ENCODE assay signal across 26 mouse cellular contexts in the genomic region with DNA sequence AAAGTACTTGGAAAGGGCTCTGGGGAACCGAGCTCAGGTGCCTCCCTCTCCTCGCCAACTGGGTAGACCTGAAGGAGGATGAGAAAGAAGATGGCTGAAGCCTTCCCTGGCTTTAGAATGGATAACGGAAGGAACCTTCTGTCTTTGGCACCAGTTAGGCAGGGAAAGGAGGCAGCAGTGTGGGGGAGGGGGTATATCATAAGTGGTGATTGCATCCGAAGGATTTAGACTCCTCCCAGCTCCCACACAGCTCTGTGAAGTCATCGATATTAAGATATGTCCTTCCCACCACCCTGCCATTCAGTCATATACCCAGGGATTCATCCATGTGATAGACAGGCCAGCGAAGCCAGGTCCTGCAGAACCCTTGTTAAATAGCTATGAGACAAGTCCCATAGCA. TPM values are rescaled to one million over a fixed set of nuclear protein-coding genes. Genes with fewer than 3 reads are reported as not detected.
A peak's percentile ranks its signal among the peaks of the same experiment; 100 is the strongest.
DNase-seq lines count a peak whose midpoint lies in the region; TF ChIP-seq lines count a peak whose summit lies in the region.
"Had no signal": no experiment of that assay in that cellular context is flagged by ENCODE, and none has a peak within 500 bp of the region (broad histone marks: within the 10 kb centered on the region; RNA-seq: fewer than 3 reads in every experiment).

No protein-coding gene starts in this region.

- peak in 1 of 2 experiments; percentile 69 for DNase-seq in layer of hippocampus, adult 2 months (ENCODE audit: low spot score in 2 of 2)
- no peak for DNase-seq in layer of hippocampus, postnatal 36 days
- peak; percentile 78 for DNase-seq in brain, adult 2 months (ENCODE audit: low read depth, low spot score)
- DNase-seq in left cerebral cortex, adult 2 months (ENCODE audit: extremely low spot score in 1 of 2, low spot score in 2 of 2) = peak in 1 of 2 experiments; percentile 44
- peak; percentile 42 for DNase-seq in right cerebral cortex, postnatal 14 days
- DNase-seq in spleen, adult 18-20 months = no peak
- DNase-seq in lung, postnatal 10 days = no peak
- DNase-seq: B cell, adult 2 months; cerebellum, adult 11-12 months; cerebellum, postnatal 10 days; gastrocnemius, postnatal 10 days; kidney, postnatal 36 days; lung, adult 2 months; midbrain, embryonic 14.5 days had no signal

- TF ChIP-seq CTCF in layer of hippocampus, adult 2 months (conservative IDR thresholded peaks at IDR 0.05) = no peak
- TF ChIP-seq CTCF in left cerebral cortex, adult 2 months (IDR thresholded peaks at IDR 0.05) = no peak

- intact Hi-C loops in left cerebral cortex, adult 2 months (cut with DNase I) = no loop called here

- H3K4me3 ChIP-seq in layer of hippocampus, adult 2 months = peak overlapping the region; percentile 59
- H3K4me3 ChIP-seq in left cerebral cortex, adult 2 months = peak overlapping the region; percentile 64
- H3K4me3 ChIP-seq: forebrain, embryonic 10.5 days; heart, embryonic 10.5 days; limb, embryonic 13.5 days; liver, embryonic 12.5 days had no signal

- peak overlapping the region; percentile 82 for H3K27ac ChIP-seq in layer of hippocampus, adult 2 months
- peak overlapping the region; percentile 89 for H3K27ac ChIP-seq in left cerebral cortex, adult 2 months
- H3K27ac ChIP-seq: forebrain, embryonic 10.5 days; heart, embryonic 10.5 days; limb, embryonic 13.5 days; liver, embryonic 12.5 days had no signal

RNA-seq across cellular contexts. Expression of gene Rprml, which starts 2.1 kb away (rescaled TPM):
- 100 to 1,000 TPM; 102 to 117 TPM for total RNA-seq in layer of hippocampus, adult 2 months (2021)
- 100 to 1,000 TPM; 101 to 119 TPM for total RNA-seq in layer of hippocampus, postnatal 36 days (2021)
- total RNA-seq in left cerebral cortex, adult 2 months (2021) = 10 to 100 TPM; 92.5 to 92.7 TPM
- total RNA-seq: CH12.LX; G1E; gastrocnemius, postnatal 10 days; granulocyte monocyte progenitor cell, adult 5-6 weeks; hematopoietic stem cell, adult 5-6 weeks; megakaryocyte, adult 5-6 weeks had no signal

RNA-seq across cellular contexts. Expression of gene Lyzl6, which starts 12.7 kb away (rescaled TPM):
- total RNA-seq in layer of hippocampus, adult 2 months (2021) = not detected
- not detected for total RNA-seq in layer of hippocampus, postnatal 36 days (2021)
- not detected for total RNA-seq in left cerebral cortex, adult 2 months (2021)
- total RNA-seq: adrenal gland, adult 18-20 months; adrenal gland, postnatal 4 days; CH12.LX; G1E; gastrocnemius, postnatal 10 days; granulocyte monocyte progenitor cell, adult 5-6 weeks; hematopoietic stem cell, adult 5-6 weeks; layer of hippocampus, postnatal 14 days; megakaryocyte, adult 5-6 weeks had no signal

RNA-seq across cellular contexts. Expression of gene Gm884, which starts 30.5 kb away (rescaled TPM):
- not detected for total RNA-seq in layer of hippocampus, adult 2 months (2021)
- not detected for total RNA-seq in layer of hippocampus, postnatal 36 days (2021)
- total RNA-seq in left cerebral cortex, adult 2 months (2021) = under 1 TPM; 0.05 to 0.07 TPM
- total RNA-seq: adrenal gland, adult 18-20 months; adrenal gland, postnatal 4 days; CH12.LX; gastrocnemius, postnatal 10 days; granulocyte monocyte progenitor cell, adult 5-6 weeks; hematopoietic stem cell, adult 5-6 weeks; layer of hippocampus, postnatal 14 days; megakaryocyte, adult 5-6 weeks had no signal

RNA-seq across cellular contexts. Expression of gene Gosr2, which starts 46.3 kb away (rescaled TPM):
- total RNA-seq in layer of hippocampus, adult 2 months (2021) = 10 to 100 TPM; 62.5 to 66.1 TPM
- total RNA-seq in layer of hippocampus, postnatal 36 days (2021) = 10 to 100 TPM; 63.5 to 64.6 TPM
- total RNA-seq in left cerebral cortex, adult 2 months (2021) = 10 to 100 TPM; 71.1 to 72.4 TPM

Comparison
In these comparisons a context has a peak if more than half of its experiments do, and no peak if none do; other contexts are left out.
1. DNase-seq: peak in brain, adult 2 months (single experiment) and right cerebral cortex, postnatal 14 days (single experiment); none in layer of hippocampus, postnatal 36 days (0 of 2), spleen, adult 18-20 months (0 of 2) and lung, postnatal 10 days (single experiment).